Mouse (Mus musculus): ENCODE data around the gene Qk. TPM values are rescaled to one million over a fixed set of nuclear protein-coding genes. Genes with fewer than 3 reads are reported as not detected.

Gene Qk
- polyA plus RNA-seq, 1 experiment from 2014 or later = 71.8 TPM

DNA sequence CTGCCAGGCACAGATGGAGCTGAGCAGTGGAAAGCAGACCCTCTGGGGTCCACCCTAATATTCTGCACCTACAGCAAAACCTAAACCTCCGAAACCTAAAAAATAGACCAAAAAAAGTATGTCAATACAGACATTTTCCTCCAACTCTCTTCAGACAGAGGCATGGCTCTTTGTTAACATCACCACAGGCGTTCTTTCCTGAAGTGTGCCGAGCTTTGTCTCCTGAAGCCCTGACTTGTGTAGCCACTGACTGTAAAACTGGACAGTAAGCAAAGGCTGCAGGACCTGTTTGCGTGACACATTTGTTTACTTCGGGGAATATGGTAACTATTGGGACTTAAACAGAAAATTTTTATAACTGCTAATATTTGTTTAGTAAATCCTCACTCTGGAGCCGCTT lies 137.9 kb downstream of the Qk start:
- ATAC-seq (ENCODE audit: insufficient number of reproducible peaks, insufficient read depth, low FRiP score, low read depth) = no peak
- H3K4me1 ChIP-seq (ENCODE audit: control insufficient read depth in 2 of 2, insufficient read depth in 2 of 2, low read length in 2 of 2) = 0 out of 4 replicates have a peak, but pooled peaks cover 0 to 3% of the 10 kb centered on the region in 2 experiments
- H3K36me3 ChIP-seq (ENCODE audit: control insufficient read depth, insufficient read depth, low read length) = no peaks in the 10 kb centered on the region
- no peak overlapping the region for H3K4me2 ChIP-seq (ENCODE audit: low read length)
- H3K9ac ChIP-seq (ENCODE audit: low read length) = no peak overlapping the region
- H3K27me3 ChIP-seq (ENCODE audit: control insufficient read depth, insufficient read depth, low read length) = no peaks in the 10 kb centered on the region
- peaks cover 4% of the 10 kb centered on the region; the same call in 1 of the 2 replicates for H3K9me3 ChIP-seq (ENCODE audit: control insufficient read depth, low read length)
- no peak overlapping the region for H3K4me3 ChIP-seq (ENCODE audit: control insufficient read depth in 1 of 2, insufficient read depth in 1 of 2, low read depth in 1 of 2, low read length in 2 of 2)
- no peak overlapping the region for H3K27ac ChIP-seq (replicated peaks in 1 of 2; ENCODE audit: control insufficient read depth in 1 of 2, insufficient read depth in 1 of 2, low read depth in 2 of 2, low read length in 2 of 2)
- WGBS = 82% methylated on average over 6 of the region's 6 CpGs

DNA sequence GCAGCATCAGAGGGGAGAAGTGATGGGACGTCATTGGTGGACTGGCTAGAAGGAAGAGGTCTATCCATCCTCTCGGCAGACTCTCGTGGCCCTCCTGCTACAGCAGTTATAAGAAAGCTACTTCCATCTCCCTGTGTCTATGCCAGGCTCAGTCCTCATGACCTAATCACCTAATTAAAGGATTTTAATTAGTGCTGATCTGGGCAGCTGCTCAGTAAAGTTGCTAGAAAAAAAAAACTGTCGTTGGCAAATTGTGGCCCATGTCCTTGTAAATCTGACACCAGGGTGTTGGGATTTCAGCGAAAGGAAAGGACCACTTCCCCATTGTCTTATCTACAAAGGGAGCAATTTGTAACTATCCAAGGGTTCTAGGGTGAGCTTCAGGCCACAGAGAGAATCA lies 142.6 kb downstream of the Qk start:
- Histone ChIP-seq H3K27ac (replicated peaks in 1 of 2; ENCODE audit: control insufficient read depth in 1 of 2, insufficient read depth in 1 of 2, low read depth in 2 of 2, low read length in 2 of 2) (no peak overlapping the region), H3K36me3 (ENCODE audit: control insufficient read depth, insufficient read depth, low read length) (no peaks in the 10 kb centered on the region), H3K4me1 (ENCODE audit: control insufficient read depth in 2 of 2, insufficient read depth in 2 of 2, low read length in 2 of 2) (0 out of 4 replicates have a peak, but pooled peaks cover 0 to 1% of the 10 kb centered on the region in 2 experiments), H3K9me3 (ENCODE audit: control insufficient read depth, low read length) (peaks cover 4% of the 10 kb centered on the region; the same call in 1 of the 2 replicates), H3K4me2 (ENCODE audit: low read length) (no peak overlapping the region), H3K9ac (ENCODE audit: low read length) (no peak overlapping the region), H3K4me3 (ENCODE audit: control insufficient read depth in 1 of 2, insufficient read depth in 1 of 2, low read depth in 1 of 2, low read length in 2 of 2) (no peak overlapping the region), H3K27me3 (ENCODE audit: control insufficient read depth, insufficient read depth, low read length) (no peaks in the 10 kb centered on the region)
- 62% methylated on average over 5 of the region's 5 CpGs for whole genome bisulfite sequencing
- no peak for ATAC-seq (ENCODE audit: insufficient number of reproducible peaks, insufficient read depth, low FRiP score, low read depth)

DNA sequence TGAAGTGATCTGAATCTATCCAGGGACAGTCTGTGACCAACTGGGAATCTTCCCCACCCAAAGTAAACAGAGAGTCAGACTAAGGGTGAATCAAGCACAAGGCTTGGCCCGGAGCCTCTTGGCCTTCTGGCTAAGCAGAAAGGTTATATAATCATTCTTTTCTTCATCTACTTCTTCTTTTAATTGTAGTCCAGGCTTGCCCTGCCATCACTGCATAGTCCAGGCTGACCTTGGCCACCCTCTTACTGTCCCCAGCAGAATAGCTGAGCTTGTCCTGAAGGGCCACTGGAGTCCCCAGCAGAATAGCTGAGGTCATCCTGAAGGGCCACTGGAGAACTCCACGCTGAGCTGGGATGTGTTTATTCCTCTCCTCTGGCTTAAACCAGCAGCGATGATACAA lies 158.4 kb downstream of the Qk start:
- H3K4me1 ChIP-seq (ENCODE audit: control insufficient read depth in 2 of 2, insufficient read depth in 2 of 2, low read length in 2 of 2) = peaks cover 0 to 5% of the 10 kb centered on the region in 2 experiments; a peak in 1 of 4 replicates
- H3K27ac ChIP-seq (replicated peaks in 1 of 2; ENCODE audit: control insufficient read depth in 1 of 2, insufficient read depth in 1 of 2, low read depth in 2 of 2, low read length in 2 of 2) = no peak overlapping the region
- no peak for ATAC-seq (ENCODE audit: insufficient number of reproducible peaks, insufficient read depth, low FRiP score, low read depth)
- no peaks in the 10 kb centered on the region for H3K36me3 ChIP-seq (ENCODE audit: control insufficient read depth, insufficient read depth, low read length)
- no peak overlapping the region for H3K4me2 ChIP-seq (ENCODE audit: low read length)
- peaks cover 8% of the 10 kb centered on the region for H3K9me3 ChIP-seq (ENCODE audit: control insufficient read depth, low read length)
- H3K9ac ChIP-seq (ENCODE audit: low read length) = no peak overlapping the region
- H3K27me3 ChIP-seq (ENCODE audit: control insufficient read depth, insufficient read depth, low read length) = no peaks in the 10 kb centered on the region
- 91% methylated on average over 3 of the region's 3 CpGs for WGBS
- no peak overlapping the region for H3K4me3 ChIP-seq (ENCODE audit: control insufficient read depth in 1 of 2, insufficient read depth in 1 of 2, low read depth in 1 of 2, low read length in 2 of 2)

DNA sequence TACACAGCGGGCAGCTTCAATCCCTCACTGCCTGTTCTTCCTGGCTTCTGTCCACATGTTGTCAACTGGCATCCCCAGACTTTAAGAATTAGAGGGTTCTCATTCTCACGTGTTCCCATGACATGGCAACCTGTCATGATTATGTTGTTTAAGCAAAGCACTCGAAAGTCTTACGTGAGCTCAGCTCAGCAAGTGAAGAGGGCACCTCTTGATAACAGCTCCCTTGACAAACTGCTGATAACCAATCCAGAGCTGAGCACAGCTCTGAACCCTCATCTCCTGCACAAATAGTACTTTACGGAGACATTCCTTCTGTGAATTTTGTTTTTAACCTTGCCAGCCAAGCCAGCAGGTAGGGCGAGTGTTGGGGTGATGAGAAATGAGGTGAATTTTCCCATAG lies 159.2 kb downstream of the Qk start:
- H3K36me3 ChIP-seq (ENCODE audit: control insufficient read depth, insufficient read depth, low read length) = no peaks in the 10 kb centered on the region
- H3K9me3 ChIP-seq (ENCODE audit: control insufficient read depth, low read length) = peaks cover 14% of the 10 kb centered on the region
- no peak overlapping the region for H3K27ac ChIP-seq (replicated peaks in 1 of 2; ENCODE audit: control insufficient read depth in 1 of 2, insufficient read depth in 1 of 2, low read depth in 2 of 2, low read length in 2 of 2)
- 34% methylated on average over 6 of the region's 6 CpGs for WGBS
- H3K4me3 ChIP-seq (ENCODE audit: control insufficient read depth in 1 of 2, insufficient read depth in 1 of 2, low read depth in 1 of 2, low read length in 2 of 2) = no peak overlapping the region
- ATAC-seq (ENCODE audit: insufficient number of reproducible peaks, insufficient read depth, low FRiP score, low read depth) = no peak
- no peak overlapping the region for H3K4me2 ChIP-seq (ENCODE audit: low read length)
- H3K4me1 ChIP-seq (ENCODE audit: control insufficient read depth in 2 of 2, insufficient read depth in 2 of 2, low read length in 2 of 2) = peaks cover 0 to 5% of the 10 kb centered on the region in 2 experiments; a peak in 1 of 4 replicates
- no peak overlapping the region for H3K9ac ChIP-seq (ENCODE audit: low read length)
- H3K27me3 ChIP-seq (ENCODE audit: control insufficient read depth, insufficient read depth, low read length) = no peaks in the 10 kb centered on the region

DNA sequence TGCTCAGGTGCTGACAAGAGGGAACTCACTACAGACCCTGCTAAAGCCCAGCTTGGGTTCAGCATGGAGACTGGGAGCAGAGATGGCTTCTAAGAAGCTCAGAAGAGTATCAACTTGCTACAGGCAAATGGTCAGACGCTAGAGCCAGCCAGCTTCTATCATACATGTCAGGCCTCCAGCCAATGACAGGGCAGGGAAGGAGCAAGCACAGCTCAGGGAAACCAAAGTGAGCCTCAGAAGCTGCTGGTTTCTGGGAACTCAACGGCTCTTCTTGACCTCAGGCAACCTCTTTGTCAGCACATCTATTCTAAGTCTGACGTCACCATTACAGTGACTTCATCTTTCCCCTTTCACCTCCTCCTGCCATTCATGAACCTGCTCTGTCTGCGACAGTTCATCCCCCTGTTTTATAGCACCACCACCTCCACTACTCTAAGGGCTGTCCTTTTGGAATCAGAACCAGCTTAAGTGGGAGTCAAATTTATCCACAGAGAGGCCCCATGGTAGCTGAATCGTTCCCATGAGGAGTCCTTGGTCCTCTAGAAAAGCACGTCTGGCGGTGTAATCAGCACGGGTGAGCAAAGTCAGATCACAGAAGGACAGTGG lies 166.7 kb downstream of the Qk start:
- Histone ChIP-seq H3K4me2 (ENCODE audit: low read length) (no peak overlapping the region), H3K9me3 (ENCODE audit: control insufficient read depth, low read length) (peaks cover 13% of the 10 kb centered on the region), H3K4me3 (ENCODE audit: control insufficient read depth in 1 of 2, insufficient read depth in 1 of 2, low read depth in 1 of 2, low read length in 2 of 2) (no peak overlapping the region), H3K4me1 (ENCODE audit: control insufficient read depth in 2 of 2, insufficient read depth in 2 of 2, low read length in 2 of 2) (peaks cover 14 to 30% of the 10 kb centered on the region in 2 experiments), H3K36me3 (ENCODE audit: control insufficient read depth, insufficient read depth, low read length) (no peaks in the 10 kb centered on the region), H3K9ac (ENCODE audit: low read length) (no peak overlapping the region), H3K27ac (replicated peaks in 1 of 2; ENCODE audit: control insufficient read depth in 1 of 2, insufficient read depth in 1 of 2, low read depth in 2 of 2, low read length in 2 of 2) (peak overlapping the region in 1 of 2 experiments; percentile 55; a peak in 3 of 4 replicates), H3K27me3 (ENCODE audit: control insufficient read depth, insufficient read depth, low read length) (no peaks in the 10 kb centered on the region)
- ATAC-seq (ENCODE audit: insufficient number of reproducible peaks, insufficient read depth, low FRiP score, low read depth) = no peak
- WGBS = 19% methylated on average over 8 of the region's 8 CpGs

Data from heart, embryonic 14.5 days (tissue).